Mouse (Mus musculus): ENCODE results near the gene 4931414P19Rik. TPM values are rescaled to one million over a fixed set of nuclear protein-coding genes. Genes with fewer than 3 reads are reported as not detected.

4931414P19Rik gene
- polyA plus RNA-seq, 1 experiment = 2.1 TPM

DNA sequence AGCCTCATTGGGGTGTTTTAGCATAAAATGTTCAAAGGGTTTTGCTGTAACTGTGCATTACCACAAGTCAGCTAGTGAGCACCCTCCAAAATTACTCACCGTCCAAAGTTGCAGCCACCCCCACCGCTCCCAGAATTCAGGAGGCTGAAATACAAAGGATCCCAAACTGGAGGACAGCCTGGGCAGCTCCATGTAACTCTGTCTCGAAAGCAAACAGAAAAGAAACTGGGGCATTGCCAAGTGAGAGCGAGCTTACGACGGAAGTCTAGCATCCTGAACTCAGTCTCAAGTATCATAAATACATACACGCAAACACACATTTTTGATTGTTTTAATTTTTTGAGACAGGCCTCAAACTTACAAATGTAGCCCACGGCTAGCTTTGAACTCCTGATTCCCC, 48.5 kb downstream of the 4931414P19Rik start:
- H3K27ac ChIP-seq (ENCODE audit: control insufficient read depth, insufficient read depth, low read depth, low read length) = no peak overlapping the region
- H3K4me3 ChIP-seq (ENCODE audit: control insufficient read depth, low read depth, low read length) = no peak overlapping the region
- no peaks in the 10 kb centered on the region for H3K36me3 ChIP-seq (ENCODE audit: control insufficient read depth, insufficient read depth, low read length)
- H3K27me3 ChIP-seq (ENCODE audit: control insufficient read depth, insufficient read depth, low read length) = no peaks in the 10 kb centered on the region
- peaks cover 5% of the 10 kb centered on the region; the same call in 1 of the 2 replicates for H3K4me1 ChIP-seq (ENCODE audit: control insufficient read depth, insufficient read depth, low read length)
- TF ChIP-seq CTCF (IDR thresholded peaks at IDR 0.05; ENCODE audit: control insufficient read depth, insufficient read depth, insufficient replicate concordance, low read depth, low read length) (no peak), POLR2A (IDR thresholded peaks at IDR 0.05; ENCODE audit: control insufficient read depth, low read depth, low read length) (no peak)

- TF ChIP-seq POLR2A (IDR thresholded peaks at IDR 0.05; ENCODE audit: control insufficient read depth, low read depth, low read length) (peak; percentile 92), CTCF (IDR thresholded peaks at IDR 0.05; ENCODE audit: control insufficient read depth, insufficient read depth, insufficient replicate concordance, low read depth, low read length) (peak; percentile 52; the same call in 1 of the 2 replicates)
- H3K4me3 ChIP-seq (ENCODE audit: control insufficient read depth, low read depth, low read length) = peak within 1 kb of the TSS; percentile 87
These were observed 51.6 kb downstream of the 4931414P19Rik start, which contains the start of gene Haus4 for GRCm38 (mm10) chr14:54553975-54554769. Gene Haus4 (minus strand): TSS chr14:54554616.

DNA sequence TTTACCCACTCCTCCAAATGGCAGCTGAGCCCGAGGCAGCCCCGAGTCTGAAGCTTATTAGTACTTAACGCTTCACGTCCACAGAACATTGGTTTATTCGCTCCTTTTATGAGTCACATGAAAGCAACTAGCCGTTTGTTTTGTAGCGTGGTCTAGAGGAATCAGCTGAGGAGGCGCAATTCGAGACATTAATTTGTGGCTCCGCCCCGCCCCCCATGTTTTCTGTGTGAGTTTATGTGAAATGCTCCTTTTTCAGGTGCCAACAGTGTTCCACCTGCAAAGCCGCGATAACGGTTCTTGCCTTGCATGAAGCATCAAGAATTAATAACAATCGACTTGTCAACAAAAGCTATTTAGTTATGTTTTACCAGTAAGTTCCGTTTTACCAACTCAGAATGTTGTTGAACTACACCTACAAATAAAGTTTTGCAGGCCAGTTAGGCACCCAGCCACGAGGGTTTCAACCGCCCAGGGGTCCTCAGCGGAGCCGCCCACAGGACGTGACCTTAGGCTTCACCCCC, 52.3 kb downstream of the 4931414P19Rik start:
- Histone ChIP-seq H3K27ac (ENCODE audit: control insufficient read depth, insufficient read depth, low read depth, low read length) (peak overlapping the region; percentile 96), H3K4me3 (ENCODE audit: control insufficient read depth, low read depth, low read length) (peak overlapping the region; percentile 87), H3K27me3 (ENCODE audit: control insufficient read depth, insufficient read depth, low read length) (no peaks in the 10 kb centered on the region), H3K4me1 (ENCODE audit: control insufficient read depth, insufficient read depth, low read length) (peaks cover 5% of the 10 kb centered on the region; the same call in 1 of the 2 replicates), H3K36me3 (ENCODE audit: control insufficient read depth, insufficient read depth, low read length) (peaks cover 10% of the 10 kb centered on the region)
- TF ChIP-seq POLR2A (IDR thresholded peaks at IDR 0.05; ENCODE audit: control insufficient read depth, low read depth, low read length) = no peak
- no peak for TF ChIP-seq CTCF (IDR thresholded peaks at IDR 0.05; ENCODE audit: control insufficient read depth, insufficient read depth, insufficient replicate concordance, low read depth, low read length)

More at GRCm38 (mm10) chr14:54553975-54554769, 51.6 kb downstream of the 4931414P19Rik start, which contains the start of gene Haus4:
- Histone ChIP-seq H3K4me1 (ENCODE audit: control insufficient read depth, insufficient read depth, low read length) (peaks cover 5% of the 10 kb centered on the region; the same call in 1 of the 2 replicates), H3K27ac (ENCODE audit: control insufficient read depth, insufficient read depth, low read depth, low read length) (peak within 1 kb of the TSS; percentile 96), H3K36me3 (ENCODE audit: control insufficient read depth, insufficient read depth, low read length) (peaks cover 7% of the 10 kb centered on the region), H3K27me3 (ENCODE audit: control insufficient read depth, insufficient read depth, low read length) (no peaks in the 10 kb centered on the region)

- Histone ChIP-seq H3K4me1 (ENCODE audit: control insufficient read depth, insufficient read depth, low read length) (no peaks in the 10 kb centered on the region), H3K4me3 (ENCODE audit: control insufficient read depth, low read depth, low read length) (no peak overlapping the region), H3K27me3 (ENCODE audit: control insufficient read depth, insufficient read depth, low read length) (no peaks in the 10 kb centered on the region), H3K27ac (ENCODE audit: control insufficient read depth, insufficient read depth, low read depth, low read length) (no peak overlapping the region), H3K36me3 (ENCODE audit: control insufficient read depth, insufficient read depth, low read length) (peaks cover 4% of the 10 kb centered on the region)
- TF ChIP-seq POLR2A (IDR thresholded peaks at IDR 0.05; ENCODE audit: control insufficient read depth, low read depth, low read length) = no peak
- TF ChIP-seq CTCF (IDR thresholded peaks at IDR 0.05; ENCODE audit: control insufficient read depth, insufficient read depth, insufficient replicate concordance, low read depth, low read length) = no peak
These were observed 61.1 kb downstream of the 4931414P19Rik start for GRCm38 (mm10) chr14:54544703-54545102.

GRCm38 (mm10) chr14:54540771-54541170, 65.0 kb downstream of the 4931414P19Rik start:
- Histone ChIP-seq H3K27ac (ENCODE audit: control insufficient read depth, insufficient read depth, low read depth, low read length) (no peak overlapping the region), H3K4me1 (ENCODE audit: control insufficient read depth, insufficient read depth, low read length) (no peaks in the 10 kb centered on the region), H3K27me3 (ENCODE audit: control insufficient read depth, insufficient read depth, low read length) (no peaks in the 10 kb centered on the region), H3K4me3 (ENCODE audit: control insufficient read depth, low read depth, low read length) (no peak overlapping the region), H3K36me3 (ENCODE audit: control insufficient read depth, insufficient read depth, low read length) (no peaks in the 10 kb centered on the region)
- TF ChIP-seq CTCF (IDR thresholded peaks at IDR 0.05; ENCODE audit: control insufficient read depth, insufficient read depth, insufficient replicate concordance, low read depth, low read length) (no peak), POLR2A (IDR thresholded peaks at IDR 0.05; ENCODE audit: control insufficient read depth, low read depth, low read length) (no peak)

DNA sequence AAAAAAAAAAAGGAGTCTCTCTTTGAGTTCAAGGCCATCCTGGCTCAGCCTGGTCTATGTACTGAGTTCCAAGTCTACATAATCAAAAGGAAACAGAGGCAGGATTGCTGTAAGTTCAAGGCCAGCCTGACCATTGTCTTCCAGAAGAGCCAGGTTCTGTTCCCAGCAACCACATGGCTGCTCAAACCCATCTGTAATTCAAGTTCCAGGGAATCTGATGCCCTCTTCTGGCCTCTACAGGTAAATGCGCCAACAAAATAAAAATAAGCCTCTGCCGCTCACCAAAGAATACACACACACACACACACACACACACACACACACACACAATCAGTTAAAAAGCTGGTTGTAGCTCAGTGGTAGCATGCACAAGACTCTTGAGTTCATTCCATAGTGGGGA, 67.2 kb downstream of the 4931414P19Rik start:
- Histone ChIP-seq H3K36me3 (ENCODE audit: control insufficient read depth, insufficient read depth, low read length) (no peaks in the 10 kb centered on the region), H3K27ac (ENCODE audit: control insufficient read depth, insufficient read depth, low read depth, low read length) (no peak overlapping the region), H3K27me3 (ENCODE audit: control insufficient read depth, insufficient read depth, low read length) (no peaks in the 10 kb centered on the region), H3K4me1 (ENCODE audit: control insufficient read depth, insufficient read depth, low read length) (no peaks in the 10 kb centered on the region), H3K4me3 (ENCODE audit: control insufficient read depth, low read depth, low read length) (no peak overlapping the region)
- TF ChIP-seq POLR2A (IDR thresholded peaks at IDR 0.05; ENCODE audit: control insufficient read depth, low read depth, low read length) (no peak), CTCF (IDR thresholded peaks at IDR 0.05; ENCODE audit: control insufficient read depth, insufficient read depth, insufficient replicate concordance, low read depth, low read length) (no peak)

Other genes with a start within 250 kb of the 4931414P19Rik start
- 28.0 and 28.6 TPM in 2 replicates for gene Oxa1l, start 245.2 kb downstream of the 4931414P19Rik start, polyA plus RNA-seq (2012; rRNA removed)
- gene Slc7a7, start 188.2 kb downstream of the 4931414P19Rik start, polyA plus RNA-seq (2012; rRNA removed) = 17.7 and 19.5 TPM in 2 replicates
- 85.4 and 140 TPM in 2 replicates for gene Mrpl52, start 179.1 kb downstream of the 4931414P19Rik start, polyA plus RNA-seq (2012; rRNA removed)
- 16.8 and 17.4 TPM in 2 replicates for gene Mmp14, start 174.4 kb downstream of the 4931414P19Rik start, polyA plus RNA-seq (2012; rRNA removed)
- gene Lrp10, start 141.9 kb downstream of the 4931414P19Rik start, polyA plus RNA-seq (2012; rRNA removed) = 13.8 and 15.6 TPM in 2 replicates
- gene Rem2, start 129.9 kb downstream of the 4931414P19Rik start, polyA plus RNA-seq (2012; rRNA removed) = 0.25 and 0.28 TPM in 2 replicates
- 17.5 and 19.0 TPM in 2 replicates for gene Prmt5, start 88.5 kb downstream of the 4931414P19Rik start, polyA plus RNA-seq (2012; rRNA removed)
- gene Haus4, start 51.4 kb downstream of the 4931414P19Rik start, polyA plus RNA-seq (2012; rRNA removed) = 107 and 125 TPM in 2 replicates
- gene Ajuba, start 28.4 kb downstream of the 4931414P19Rik start, polyA plus RNA-seq (2012; rRNA removed) = 10.0 and 12.5 TPM in 2 replicates
- gene Psmb5, start 12.0 kb upstream of the 4931414P19Rik start, polyA plus RNA-seq (2012; rRNA removed) = 87.4 and 106 TPM in 2 replicates
- gene Psmb11, start 15.4 kb upstream of the 4931414P19Rik start, polyA plus RNA-seq (2012; rRNA removed) = 0.04 and 0.38 TPM in 2 replicates
- not detected in 2 replicates for gene Gm17606, start 35.0 kb upstream of the 4931414P19Rik start, polyA plus RNA-seq (2012; rRNA removed)
- 9.9 and 10.2 TPM in 2 replicates for gene Cdh24, start 35.4 kb upstream of the 4931414P19Rik start, polyA plus RNA-seq (2012; rRNA removed)
- 38.6 and 47.0 TPM in 2 replicates for gene 1700123O20Rik, start 80.2 kb upstream of the 4931414P19Rik start, polyA plus RNA-seq (2012; rRNA removed)
- gene Acin1, start 80.9 kb upstream of the 4931414P19Rik start, polyA plus RNA-seq (2012; rRNA removed) = 117 and 121 TPM in 2 replicates
- 0.22 and 0.32 TPM in 2 replicates for gene Gm29776, start 92.8 kb upstream of the 4931414P19Rik start, polyA plus RNA-seq (2012; rRNA removed)
- 0.22 and 0.32 TPM in 2 replicates for gene Cebpe, start 106.2 kb upstream of the 4931414P19Rik start, polyA plus RNA-seq (2012; rRNA removed)
- gene Slc7a8, start 176.0 kb upstream of the 4931414P19Rik start, polyA plus RNA-seq (2012; rRNA removed) = 18.8 and 27.5 TPM in 2 replicates
- 9.1 and 9.5 TPM in 2 replicates for gene Rnf212b, start 208.1 kb upstream of the 4931414P19Rik start, polyA plus RNA-seq (2012; rRNA removed)

All from testis, adult 2 months (tissue).